Mouse (Mus musculus) CH12.LX (cell line): ENCODE results near the gene Socs1. TPM values are rescaled to one million over a fixed set of nuclear protein-coding genes. Genes with fewer than 3 reads are reported as not detected.

ENCODE experiments used
- DNase-seq: peaks from one replicate; pipeline ENCODE4 v3.0.0-alpha.2; 2013; ENCODE audit errors: extremely low read depth
- H3K27ac ChIP-seq: 2 replicates; pipeline ENCODE4 v1.5.1; 2012; ENCODE audit warnings: low read depth, mild to moderate bottlenecking, control low read depth, moderate library complexity; ENCODE audit not compliant: insufficient read depth
- H3K27me3 ChIP-seq: replicated peaks from 2 replicates; pipeline ENCODE3; 2012; ENCODE audit warnings: inconsistent platforms
- H3K36me3 ChIP-seq, 2 experiments: replicated peaks in 1 of 2; 2 replicates each; pipeline versions ENCODE3 to v1.6.1; 2012; ENCODE audit warnings: inconsistent platforms in 1 of 2, low read length in 1 of 2, mild to moderate bottlenecking in 1 of 2, mixed read lengths in 1 of 2, moderate library complexity in 1 of 2; ENCODE audit not compliant: control insufficient read depth in 1 of 2, insufficient read depth in 1 of 2
- H3K4me1 ChIP-seq, 2 experiments: 2 replicates each; pipeline ENCODE4 v1.6.1; 2012; ENCODE audit warnings: inconsistent platforms in 1 of 2, moderate library complexity in 1 of 2; ENCODE audit not compliant: insufficient read depth in 2 of 2, control insufficient read depth in 1 of 2
- H3K4me2 ChIP-seq: 2 replicates; pipeline ENCODE4 v1.6.1; 2012; ENCODE audit warnings: low read depth, mild to moderate bottlenecking, control low read depth; ENCODE audit not compliant: poor library complexity, insufficient read depth, severe bottlenecking
- H3K4me3 ChIP-seq, 3 experiments: fragments of 150-350 bp in 1 of 3; sonication (generic) in 1 of 3; replicated peaks in 1 of 3; 2 replicates each; pipeline versions ENCODE3 to v1.5.1; 2011 to 2012; ENCODE audit warnings: low read depth in 2 of 3, low read length in 2 of 3, mild to moderate bottlenecking in 2 of 3, moderate library complexity in 2 of 3, control low read depth in 1 of 3, improper control_type of control experiment in 1 of 3, inconsistent platforms in 1 of 3, mixed read lengths in 1 of 3; ENCODE audit not compliant: poor library complexity in 1 of 3
- H3K79me2 ChIP-seq: replicated peaks from 2 replicates; pipeline ENCODE4 v1.6.1; 2012; ENCODE audit warnings: mild to moderate bottlenecking, moderate library complexity; ENCODE audit not compliant: control insufficient read depth, poor library complexity, insufficient read depth, severe bottlenecking; ENCODE audit errors: extremely low read depth
- H3K9ac ChIP-seq: 2 replicates; pipeline ENCODE4 v1.6.1; 2012; ENCODE audit warnings: low read depth, mild to moderate bottlenecking, control low read depth, moderate library complexity; ENCODE audit not compliant: insufficient read depth
- H3K9me3 ChIP-seq: replicated peaks from 2 replicates; pipeline ENCODE3; 2012; ENCODE audit warnings: low read length, inconsistent platforms, mixed read lengths
- BHLHE40 ChIP-seq: IDR thresholded peaks from 2 replicates; pipeline ENCODE4 v1.6.1; 2011; ENCODE audit warnings: mild to moderate bottlenecking, low read depth, low read length, improper control_type of control experiment
- CHD1 ChIP-seq: IDR thresholded peaks from 2 replicates; pipeline ENCODE4 v1.6.1; 2012; ENCODE audit warnings: low read depth, low read length, improper control_type of control experiment, inconsistent platforms
- CHD2 ChIP-seq: IDR thresholded peaks from 2 replicates; pipeline ENCODE4 v1.6.1; 2011; ENCODE audit warnings: low read length, improper control_type of control experiment
- CTCF ChIP-seq, 2 experiments: IDR thresholded peaks in 1 of 2; conservative IDR thresholded peaks in 1 of 2; 2 replicates each; pipeline ENCODE4 v1.5.1; 2011 to 2012; ENCODE audit warnings: low read depth in 2 of 2, low read length in 2 of 2, improper control_type of control experiment in 1 of 2, inconsistent platforms in 1 of 2, mild to moderate bottlenecking in 1 of 2, moderate library complexity in 1 of 2
- E2F4 ChIP-seq: IDR thresholded peaks from 2 replicates; pipeline ENCODE4 v1.6.1; 2011; ENCODE audit warnings: low read depth, low read length, improper control_type of control experiment; ENCODE audit not compliant: insufficient replicate concordance
- EP300 ChIP-seq: IDR thresholded peaks from 2 replicates; pipeline ENCODE4 v1.6.1; 2011; ENCODE audit warnings: low read length, improper control_type of control experiment
- GABPA ChIP-seq: IDR thresholded peaks from 2 replicates; pipeline ENCODE4 v1.6.1; 2012; ENCODE audit warnings: low read depth, low read length, improper control_type of control experiment, inconsistent platforms; ENCODE audit not compliant: insufficient replicate concordance
- HCFC1 ChIP-seq: IDR thresholded peaks from 2 replicates; pipeline ENCODE4 v1.6.1; 2012; ENCODE audit warnings: low read depth, mild to moderate bottlenecking, inconsistent platforms, low read length, improper control_type of control experiment
- IRF4 ChIP-seq: IDR thresholded peaks from 2 replicates; pipeline ENCODE4 v1.6.1; 2014; ENCODE audit warnings: low read depth, mild to moderate bottlenecking, inconsistent platforms, low read length, improper control_type of control experiment
- JUN ChIP-seq: IDR thresholded peaks from 2 replicates; pipeline ENCODE4 v1.6.1; 2011; ENCODE audit warnings: low read depth, mild to moderate bottlenecking, low read length, improper control_type of control experiment, moderate library complexity; ENCODE audit not compliant: insufficient read depth
- KAT2A ChIP-seq: IDR thresholded peaks from 2 replicates; pipeline ENCODE4 v1.6.1; 2012; ENCODE audit warnings: low read length, improper control_type of control experiment, inconsistent platforms; ENCODE audit not compliant: insufficient replicate concordance
- MAFK ChIP-seq: IDR thresholded peaks from 2 replicates; pipeline ENCODE4 v1.6.1; 2011; ENCODE audit warnings: low read length, improper control_type of control experiment; ENCODE audit not compliant: insufficient replicate concordance
- MYC ChIP-seq: IDR thresholded peaks from 2 replicates; pipeline ENCODE4 v1.6.1; 2011; ENCODE audit warnings: low read depth, mild to moderate bottlenecking, improper control_type of control experiment, low read length
- NELFE ChIP-seq: IDR thresholded peaks from 2 replicates; pipeline ENCODE4 v1.6.1; 2011; ENCODE audit warnings: low read depth, low read length, improper control_type of control experiment
- PAX5 ChIP-seq: IDR thresholded peaks from 2 replicates; pipeline ENCODE4 v1.6.1; 2012; ENCODE audit warnings: low read length, inconsistent platforms, mixed read lengths
- POLR2A ChIP-seq: IDR thresholded peaks from 2 replicates; pipeline ENCODE4 v1.6.1; 2011; ENCODE audit warnings: low read depth, mild to moderate bottlenecking, improper control_type of control experiment, low read length
- RAD21 ChIP-seq: IDR thresholded peaks from 2 replicates; pipeline ENCODE4 v1.6.1; 2011; ENCODE audit warnings: low read depth, mild to moderate bottlenecking, low read length, improper control_type of control experiment, moderate library complexity
- SIN3A ChIP-seq: IDR thresholded peaks from 2 replicates; pipeline ENCODE4 v1.6.1; 2012; ENCODE audit warnings: low read length, improper control_type of control experiment, inconsistent platforms
- SMC3 ChIP-seq: IDR thresholded peaks from 2 replicates; pipeline ENCODE4 v1.6.1; 2011; ENCODE audit warnings: low read depth, low read length, improper control_type of control experiment
- TBP ChIP-seq: conservative IDR thresholded peaks from 2 replicates; pipeline ENCODE4 v1.6.1; 2011; ENCODE audit warnings: low read depth, low read length, improper control_type of control experiment
- TCF12 ChIP-seq: IDR thresholded peaks from 2 replicates; pipeline ENCODE4 v1.6.1; 2014; ENCODE audit warnings: low read depth, mild to moderate bottlenecking, inconsistent platforms, low read length, improper control_type of control experiment
- UBTF ChIP-seq: IDR thresholded peaks from 2 replicates; pipeline ENCODE4 v1.6.1; 2012; ENCODE audit warnings: low read depth, mild to moderate bottlenecking, inconsistent platforms, low read length, improper control_type of control experiment, moderate library complexity
- USF2 ChIP-seq: conservative IDR thresholded peaks from 2 replicates; pipeline ENCODE4 v1.6.1; 2011; ENCODE audit warnings: low read depth, low read length, improper control_type of control experiment
- ZC3H11A ChIP-seq: IDR thresholded peaks from 2 replicates; pipeline ENCODE4 v1.6.1; 2012; ENCODE audit warnings: low read depth, mild to moderate bottlenecking, inconsistent platforms, low read length, improper control_type of control experiment
- ZKSCAN1 ChIP-seq: IDR thresholded peaks from 2 replicates; pipeline ENCODE4 v1.6.1; 2012; ENCODE audit warnings: low read depth, inconsistent platforms, low read length, improper control_type of control experiment, borderline replicate concordance
- dilution Hi-C: fragments of 300-500 bp; cut with MboI; formaldehyde crosslinking; loops from 2 replicates; pipeline ENCODE4 v1.14.3; 2020; ENCODE audit warnings: low sequenced_read_pairs; ENCODE audit not compliant: extremely low pct_unique_long_range_greater_than_20kb, extremely low pct_ligation_motif_present
- in situ Hi-C: fragments of 300-500 bp; cut with MboI; formaldehyde crosslinking; loops from 3 replicates; pipeline ENCODE4 v1.14.3; 2019; ENCODE audit warnings: low sequenced_read_pairs, low pct_ligation_motif_present, low pct_unique_long_range_greater_than_20kb, mixed read lengths
- polyA plus RNA-seq: library from polyadenylated mRNA; unstranded; fragments of >175 nt; gene quantifications from 2 replicates; pipeline ENCODE4 v1.2.1, GENCODE M21; 2012; ENCODE audit warnings: low read depth; ENCODE audit not compliant: insufficient read length
- total RNA-seq, 2 experiments: library from RNA; depleted of rRNA; stranded (reverse); fragments of 300-350 nt in 1 of 2; fragments of >200 nt in 1 of 2; gene quantifications; 2 replicates each; pipeline ENCODE4 v1.2.3; 2012 to 2014

Gene Socs1
- total and polyA plus RNA-seq, 3 experiments = 18.8 to 29.1 (median 27.6) TPM

- DNase-seq = no peak
- Histone ChIP-seq H3K4me2 (no peak overlapping the region), H3K27me3 (no peaks in the 10 kb centered on the region), H3K9me3 (peaks cover 3% of the 10 kb centered on the region), H3K4me3 (no peak overlapping the region), H3K36me3 (no peaks in the 10 kb centered on the region), H3K79me2 (no peaks in the 10 kb centered on the region), H3K27ac (no peak overlapping the region), H3K4me1 (peaks cover 8 to 13% of the 10 kb centered on the region in 2 experiments), H3K9ac (no peak overlapping the region)
- in situ Hi-C loops = no loop called here
- TF ChIP-seq HCFC1 (no peak), KAT2A (no peak), PAX5 (no peak), CTCF (conservative IDR thresholded peaks at IDR 0.05 in 1 of 2, IDR thresholded peaks at IDR 0.05 in 1 of 2; ENCODE audit: low read depth in 2 of 2, low read length in 2 of 2) (no peak), GABPA (no peak), RAD21 (no peak), BHLHE40 (no peak), CHD1 (no peak), MAFK (no peak), IRF4 (no peak), NELFE (no peak)
- dilution Hi-C loops = no loop called here
These were observed 40.5 kb upstream of the Socs1 start for GRCm38 (mm10) chr16:10825840-10826239.

- Histone ChIP-seq H3K4me3 (no peak overlapping the region), H3K27me3 (peaks cover 3% of the 10 kb centered on the region), H3K79me2 (no peaks in the 10 kb centered on the region), H3K9ac (no peak overlapping the region), H3K36me3 (no peaks in the 10 kb centered on the region), H3K27ac (no peak overlapping the region), H3K9me3 (peaks cover 3% of the 10 kb centered on the region), H3K4me1 (peaks cover 16 to 20% of the 10 kb centered on the region in 2 experiments), H3K4me2 (no peak overlapping the region)
- no peak for TF ChIP-seq USF2
- no peak for TF ChIP-seq CHD2
- no peak for TF ChIP-seq SMC3
- no peak for TF ChIP-seq E2F4
- TF ChIP-seq POLR2A = no peak
- TF ChIP-seq UBTF = no peak
- no peak for TF ChIP-seq ZC3H11A
- no peak for TF ChIP-seq TBP
- no peak for TF ChIP-seq EP300
- no peak for TF ChIP-seq SIN3A
- TF ChIP-seq TCF12 = no peak
- TF ChIP-seq ZKSCAN1 = no peak
- no peak for TF ChIP-seq KAT2A
- no peak for TF ChIP-seq JUN
- TF ChIP-seq MYC = no peak
- no peak for DNase-seq
- in situ Hi-C loops (no loop called here), dilution Hi-C loops (no loop called here)
These were observed 39.2 kb upstream of the Socs1 start for GRCm38 (mm10) chr16:10824536-10824935.
